Mouse (Mus musculus): ENCODE measurements around the gene Gnptab. TPM values are rescaled to one million over a fixed set of nuclear protein-coding genes. Genes with fewer than 3 reads are reported as not detected.
A peak's percentile ranks its signal among the peaks of the same experiment; 100 is the strongest.

The Gnptab gene
- polyA plus RNA-seq, 1 experiment from 2014 or later, result 13.4 TPM

- no peaks in the 10 kb centered on the region for H3K9me3 ChIP-seq
- H3K9ac ChIP-seq (replicated peaks), result peak overlapping the region; percentile 82
- no peak for ATAC-seq
- WGBS, result 55% methylated on average over 14 of the region's 14 CpGs
- H3K4me2 ChIP-seq (replicated peaks), result peak overlapping the region; percentile 79
- H3K4me3 ChIP-seq (replicated peaks), result peak overlapping the region; percentile 84
- H3K27ac ChIP-seq, result no peak overlapping the region
- H3K27me3 ChIP-seq, result no peaks in the 10 kb centered on the region
- H3K4me1 ChIP-seq (replicated peaks), result peaks cover 15% of the 10 kb centered on the region
- H3K36me3 ChIP-seq, result no peaks in the 10 kb centered on the region
Observed at GRCm38 (mm10) chr10:88380430-88381060, 1.6 kb downstream of the Gnptab start.

- H3K4me2 ChIP-seq (replicated peaks), result no peak overlapping the region
Observed at GRCm38 (mm10) chr10:88381286-88381685, 2.4 kb downstream of the Gnptab start.

GRCm38 (mm10) chr10:88382009-88382408 is 3.1 kb downstream of the Gnptab start:
- 86% methylated on average over 6 of the region's 6 CpGs for WGBS
- H3K4me3 ChIP-seq (replicated peaks), result no peak overlapping the region
- H3K27ac ChIP-seq, result no peak overlapping the region
- no peaks in the 10 kb centered on the region for H3K36me3 ChIP-seq
- H3K27me3 ChIP-seq, result no peaks in the 10 kb centered on the region
- H3K9ac ChIP-seq (replicated peaks), result no peak overlapping the region
- no peak for ATAC-seq
- H3K4me2 ChIP-seq (replicated peaks), result no peak overlapping the region
- peaks cover 15% of the 10 kb centered on the region for H3K4me1 ChIP-seq (replicated peaks)
- no peaks in the 10 kb centered on the region for H3K9me3 ChIP-seq

More at GRCm38 (mm10) chr10:88381286-88381685, 2.4 kb downstream of the Gnptab start:
- 83% methylated on average over 4 of the region's 4 CpGs for WGBS
- Histone ChIP-seq H3K27ac (no peak overlapping the region), H3K27me3 (no peaks in the 10 kb centered on the region), H3K4me3 (replicated peaks) (no peak overlapping the region), H3K4me1 (replicated peaks) (peaks cover 15% of the 10 kb centered on the region), H3K36me3 (no peaks in the 10 kb centered on the region), H3K9ac (replicated peaks) (no peak overlapping the region), H3K9me3 (no peaks in the 10 kb centered on the region)
- ATAC-seq, result no peak

GRCm38 (mm10) chr10:88383479-88383878 is 4.5 kb downstream of the Gnptab start:
- H3K4me3 ChIP-seq (replicated peaks), result no peak overlapping the region

GRCm38 (mm10) chr10:88384081-88384480 is 5.1 kb downstream of the Gnptab start:
- ATAC-seq, result no peak
- Histone ChIP-seq H3K4me1 (replicated peaks) (peaks cover 15% of the 10 kb centered on the region), H3K9ac (replicated peaks) (no peak overlapping the region), H3K4me2 (replicated peaks) (no peak overlapping the region), H3K4me3 (replicated peaks) (no peak overlapping the region), H3K27me3 (no peaks in the 10 kb centered on the region), H3K9me3 (no peaks in the 10 kb centered on the region), H3K36me3 (no peaks in the 10 kb centered on the region), H3K27ac (no peak overlapping the region)
- 84% methylated on average over 5 of the region's 5 CpGs for WGBS

More at GRCm38 (mm10) chr10:88383479-88383878, 4.5 kb downstream of the Gnptab start:
- no peak overlapping the region for H3K27ac ChIP-seq
- H3K36me3 ChIP-seq, result no peaks in the 10 kb centered on the region
- no peak overlapping the region for H3K4me2 ChIP-seq (replicated peaks)
- no peak for ATAC-seq
- no peaks in the 10 kb centered on the region for H3K9me3 ChIP-seq
- 79% methylated on average over 4 of the region's 4 CpGs for WGBS
- H3K9ac ChIP-seq (replicated peaks), result no peak overlapping the region
- peaks cover 15% of the 10 kb centered on the region for H3K4me1 ChIP-seq (replicated peaks)
- no peaks in the 10 kb centered on the region for H3K27me3 ChIP-seq

- no peak overlapping the region for H3K9ac ChIP-seq (replicated peaks)
- H3K4me1 ChIP-seq (replicated peaks), result peaks cover 10% of the 10 kb centered on the region
- no peak overlapping the region for H3K4me3 ChIP-seq (replicated peaks)
- ATAC-seq, result no peak
- H3K4me2 ChIP-seq (replicated peaks), result no peak overlapping the region
- H3K27ac ChIP-seq, result no peak overlapping the region
- 95% methylated on average over 11 of the region's 11 CpGs for WGBS
- H3K36me3 ChIP-seq, result no peaks in the 10 kb centered on the region
- no peaks in the 10 kb centered on the region for H3K27me3 ChIP-seq
- no peaks in the 10 kb centered on the region for H3K9me3 ChIP-seq
Observed at GRCm38 (mm10) chr10:88385290-88385689, 6.4 kb downstream of the Gnptab start.

- Histone ChIP-seq H3K27ac (no peak overlapping the region), H3K27me3 (no peaks in the 10 kb centered on the region), H3K9ac (replicated peaks) (no peak overlapping the region), H3K4me3 (replicated peaks) (no peak overlapping the region), H3K4me1 (replicated peaks) (peaks cover 6% of the 10 kb centered on the region), H3K9me3 (no peaks in the 10 kb centered on the region), H3K36me3 (no peaks in the 10 kb centered on the region), H3K4me2 (replicated peaks) (no peak overlapping the region)
- WGBS, result 85% methylated on average over 6 of the region's 6 CpGs
- no peak for ATAC-seq
Observed at GRCm38 (mm10) chr10:88385758-88386157, 6.8 kb downstream of the Gnptab start.

- WGBS, result 94% methylated on average over 6 of the region's 6 CpGs
- Histone ChIP-seq H3K4me2 (replicated peaks) (no peak overlapping the region), H3K36me3 (no peaks in the 10 kb centered on the region), H3K4me3 (replicated peaks) (no peak overlapping the region), H3K27ac (no peak overlapping the region), H3K9ac (replicated peaks) (no peak overlapping the region), H3K4me1 (replicated peaks) (peaks cover under 1% of the 10 kb centered on the region), H3K27me3 (no peaks in the 10 kb centered on the region), H3K9me3 (no peaks in the 10 kb centered on the region)
- no peak for ATAC-seq
Observed at GRCm38 (mm10) chr10:88386251-88386650, 7.3 kb downstream of the Gnptab start.

- no peak overlapping the region for H3K27ac ChIP-seq
- H3K9ac ChIP-seq (replicated peaks), result no peak overlapping the region
- H3K4me1 ChIP-seq (replicated peaks), result no peaks in the 10 kb centered on the region
- WGBS, result 66% methylated on average over 4 of the region's 4 CpGs
- H3K4me3 ChIP-seq (replicated peaks), result no peak overlapping the region
- no peaks in the 10 kb centered on the region for H3K27me3 ChIP-seq
- peaks cover 4% of the 10 kb centered on the region; the same call in 1 of the 2 replicates for H3K36me3 ChIP-seq
- no peak overlapping the region for H3K4me2 ChIP-seq (replicated peaks)
- ATAC-seq, result peak; percentile 40; the same call in 1 of the 2 replicates
- no peaks in the 10 kb centered on the region for H3K9me3 ChIP-seq
Observed at GRCm38 (mm10) chr10:88389576-88389975, 10.6 kb downstream of the Gnptab start.

- no peaks in the 10 kb centered on the region for H3K27me3 ChIP-seq
- ATAC-seq, result no peak
Observed at GRCm38 (mm10) chr10:88390096-88390790, 11.3 kb downstream of the Gnptab start.

GRCm38 (mm10) chr10:88391495-88391894 is 12.6 kb downstream of the Gnptab start:
- ATAC-seq, result no peak
- no peaks in the 10 kb centered on the region for H3K27me3 ChIP-seq
- no peak overlapping the region for H3K9ac ChIP-seq (replicated peaks)
- H3K4me1 ChIP-seq (replicated peaks), result no peaks in the 10 kb centered on the region
- 95% methylated on average over 9 of the region's 9 CpGs for WGBS
- no peak overlapping the region for H3K4me3 ChIP-seq (replicated peaks)
- H3K27ac ChIP-seq, result no peak overlapping the region
- no peaks in the 10 kb centered on the region for H3K9me3 ChIP-seq
- no peak overlapping the region for H3K4me2 ChIP-seq (replicated peaks)
- peaks cover 4% of the 10 kb centered on the region; the same call in 1 of the 2 replicates for H3K36me3 ChIP-seq

More at GRCm38 (mm10) chr10:88390096-88390790, 11.3 kb downstream of the Gnptab start:
- H3K36me3 ChIP-seq, result peaks cover 4% of the 10 kb centered on the region; the same call in 1 of the 2 replicates
- H3K9ac ChIP-seq (replicated peaks), result no peak overlapping the region
- H3K9me3 ChIP-seq, result no peaks in the 10 kb centered on the region
- H3K4me3 ChIP-seq (replicated peaks), result no peak overlapping the region
- WGBS, result 76% methylated on average over 10 of the region's 10 CpGs
- no peak overlapping the region for H3K4me2 ChIP-seq (replicated peaks)
- no peak overlapping the region for H3K27ac ChIP-seq
- H3K4me1 ChIP-seq (replicated peaks), result no peaks in the 10 kb centered on the region

- H3K9ac ChIP-seq (replicated peaks), result no peak overlapping the region
- no peak overlapping the region for H3K4me3 ChIP-seq (replicated peaks)
- H3K4me2 ChIP-seq (replicated peaks), result no peak overlapping the region
- no peaks in the 10 kb centered on the region for H3K9me3 ChIP-seq
- WGBS, result 92% methylated on average over 9 of the region's 9 CpGs
- no peaks in the 10 kb centered on the region for H3K4me1 ChIP-seq (replicated peaks)
- H3K36me3 ChIP-seq, result peaks cover 4% of the 10 kb centered on the region; the same call in 1 of the 2 replicates
- H3K27ac ChIP-seq, result no peak overlapping the region
- ATAC-seq, result no peak
- no peaks in the 10 kb centered on the region for H3K27me3 ChIP-seq
Observed at GRCm38 (mm10) chr10:88392181-88392847, 13.4 kb downstream of the Gnptab start.
